Mouse (Mus musculus) limb, embryonic 14.5 days (tissue): ENCODE data around the gene Snrpe. TPM values are rescaled to one million over a fixed set of nuclear protein-coding genes. Genes with fewer than 3 reads are reported as not detected.

Experiments
- ATAC-seq: fragments of 200-750 bp; cut with Nextera tagmentation; 2 replicates; pipeline ENCODE4 v1.8.0; 2017; ENCODE audit warnings: low read depth, moderate number of reproducible peaks, moderate TSS enrichment; ENCODE audit not compliant: low FRiP score
- DNase-seq: peaks from one replicate; pipeline ENCODE4 v3.0.0-alpha.2; 2015; ENCODE audit warnings: low spot score
- H3K27ac ChIP-seq: fragments of 300-500 bp; sonication (generic); replicated peaks from 2 replicates; pipeline ENCODE4 v1.5.1; 2014; ENCODE audit warnings: low read depth, mild to moderate bottlenecking, low read length, moderate library complexity, mixed read lengths
- H3K27me3 ChIP-seq: fragments of 300-500 bp; sonication (generic); 2 replicates; pipeline ENCODE4 v1.6.1; 2014; ENCODE audit warnings: low read length, mixed read lengths; ENCODE audit not compliant: control insufficient read depth, insufficient read depth
- H3K36me3 ChIP-seq: fragments of 300-500 bp; sonication (generic); 2 replicates; pipeline ENCODE4 v1.6.1; 2014; ENCODE audit warnings: mild to moderate bottlenecking, low read length, moderate library complexity, mixed read lengths; ENCODE audit not compliant: control insufficient read depth, insufficient read depth
- H3K4me1 ChIP-seq: fragments of 300-500 bp; sonication (generic); 2 replicates; pipeline ENCODE4 v1.6.1; 2014; ENCODE audit warnings: antibody characterized with exemption, low read length, mixed read lengths; ENCODE audit not compliant: control insufficient read depth, insufficient read depth
- H3K4me2 ChIP-seq: fragments of 300-500 bp; sonication (generic); replicated peaks from 2 replicates; pipeline ENCODE4 v1.6.1; 2014; ENCODE audit warnings: low read depth, mild to moderate bottlenecking, low read length, moderate library complexity; ENCODE audit not compliant: severe bottlenecking
- H3K4me3 ChIP-seq: fragments of 300-500 bp; sonication (generic); replicated peaks from 2 replicates; pipeline ENCODE4 v1.5.1; 2014; ENCODE audit warnings: low read length
- H3K9ac ChIP-seq: fragments of 300-500 bp; sonication (generic); 2 replicates; pipeline ENCODE4 v1.6.1; 2014; ENCODE audit warnings: mild to moderate bottlenecking, low read depth, low read length, moderate library complexity; ENCODE audit not compliant: severe bottlenecking
- H3K9me3 ChIP-seq: fragments of 300-500 bp; sonication (generic); 2 replicates; pipeline ENCODE4 v1.6.1; 2016; ENCODE audit warnings: low read length; ENCODE audit not compliant: control insufficient read depth
- POLR2A ChIP-seq: fragments of 200-500 bp; IDR thresholded peaks from 2 replicates; pipeline ENCODE4 v1.8.0; 2012; ENCODE audit warnings: inconsistent platforms, mild to moderate bottlenecking, moderate library complexity, borderline replicate concordance; ENCODE audit not compliant: insufficient read depth, insufficient read length; ENCODE audit errors: extremely low read depth
- whole genome bisulfite sequencing: fragments of 180-500 bp; shearing (Covaris S2); extraction: QIAGEN DNeasy Blood & Tissue Kit; methylation state at CpG from one replicate; pipeline ENCODE4 v1.1.7; 2014; 5-methylcytosine and 5-hydroxymethylcytosine counted together
- polyA plus RNA-seq, 2 experiments: library from polyadenylated mRNA; depleted of rRNA in 1 of 2; stranded (reverse) in 1 of 2; unstranded in 1 of 2; fragments of >200 nt; fragmentation: Nextera tagmentation in 1 of 2; extraction: Ambion mirVana in 1 of 2; gene quantifications; 2 replicates each; pipeline versions ENCODE4 v1.2.1 to v1.2.3; 2012 to 2014

Snrpe gene
- polyA plus RNA-seq (2012; rRNA removed) (316 and 387 TPM in 2 replicates), polyA plus RNA-seq (2014; fragmentation: Nextera tagmentation; extraction: Ambion mirVana) (634 and 677 TPM in 2 replicates)

- Histone ChIP-seq H3K4me1 (peaks cover 3% of the 10 kb centered on the region; the same call in 1 of the 2 replicates), H3K9ac (peak within 1 kb of the TSS; percentile 94), H3K36me3 (peaks cover 48% of the 10 kb centered on the region), H3K9me3 (no peaks in the 10 kb centered on the region), H3K4me2 (peak within 1 kb of the TSS; percentile 64), H3K27me3 (no peaks in the 10 kb centered on the region), H3K4me3 (peak within 1 kb of the TSS; percentile 89), H3K27ac (peak within 1 kb of the TSS; percentile 88)
- ATAC-seq (peak; percentile 97), DNase-seq (peak; percentile 100)
- under 1% methylated on average over 70 of the region's 73 CpGs for WGBS
- TF ChIP-seq POLR2A: peak; percentile 54; the same call in 1 of the 2 replicates
Observed at GRCm38 (mm10) chr1:133609771-133610502, at the start of gene Snrpe. TSS of gene Snrpe (minus strand) at chr1:133610291.

- no peak for TF ChIP-seq POLR2A
- Histone ChIP-seq H3K9ac (no peak overlapping the region), H3K4me3 (0 out of 2 replicates have a peak overlapping the region, but pooled peaks have one; percentile 1), H3K27me3 (no peaks in the 10 kb centered on the region), H3K27ac (no peak overlapping the region), H3K9me3 (no peaks in the 10 kb centered on the region), H3K4me2 (peak overlapping the region; percentile 48; the same call in 1 of the 2 replicates), H3K4me1 (peaks cover 36% of the 10 kb centered on the region), H3K36me3 (peaks cover 39% of the 10 kb centered on the region)
- WGBS: 81% methylated on average over 3 of the region's 3 CpGs
- DNase-seq (no peak), ATAC-seq (no peak)
Observed at GRCm38 (mm10) chr1:133658878-133659277, 48.8 kb upstream of the Snrpe start.

GRCm38 (mm10) chr1:133656811-133657210 lies 46.7 kb upstream of the Snrpe start:
- Histone ChIP-seq H3K27me3 (no peaks in the 10 kb centered on the region), H3K4me1 (peaks cover 36% of the 10 kb centered on the region), H3K27ac (no peak overlapping the region), H3K9ac (0 out of 2 replicates have a peak overlapping the region, but pooled peaks have one; percentile 21), H3K4me3 (no peak overlapping the region), H3K9me3 (no peaks in the 10 kb centered on the region), H3K36me3 (peaks cover 55% of the 10 kb centered on the region), H3K4me2 (peak overlapping the region; percentile 24; the same call in 1 of the 2 replicates)
- DNase-seq: no peak
- TF ChIP-seq POLR2A: no peak
- no peak for ATAC-seq
- WGBS: 24% methylated on average over 5 of the region's 5 CpGs

GRCm38 (mm10) chr1:133653033-133653432 lies 42.9 kb upstream of the Snrpe start:
- Histone ChIP-seq H3K27me3 (no peaks in the 10 kb centered on the region), H3K27ac (no peak overlapping the region), H3K36me3 (peaks cover 41% of the 10 kb centered on the region), H3K4me1 (peaks cover 16% of the 10 kb centered on the region), H3K4me3 (no peak overlapping the region), H3K4me2 (no peak overlapping the region), H3K9me3 (no peaks in the 10 kb centered on the region), H3K9ac (no peak overlapping the region)
- WGBS: 91% methylated on average over 1 of the region's 1 CpGs
- ATAC-seq (no peak), DNase-seq (no peak)
- no peak for TF ChIP-seq POLR2A

- Histone ChIP-seq H3K4me2 (no peak overlapping the region), H3K9me3 (no peaks in the 10 kb centered on the region), H3K27me3 (no peaks in the 10 kb centered on the region), H3K36me3 (peaks cover 41% of the 10 kb centered on the region), H3K27ac (no peak overlapping the region), H3K9ac (no peak overlapping the region), H3K4me3 (no peak overlapping the region), H3K4me1 (no peaks in the 10 kb centered on the region)
- DNase-seq (no peak), ATAC-seq (no peak)
- 93% methylated on average over 7 of the region's 7 CpGs for WGBS
- no peak for TF ChIP-seq POLR2A
Observed at GRCm38 (mm10) chr1:133650288-133651055, 40.4 kb upstream of the Snrpe start.
